Mouse (Mus musculus) layer of hippocampus, adult 9-11 months (tissue): Measurements from ENCODE around the gene Ndufa3.
"Not testable (repeated sequence)": the region's sequence is repeated elsewhere in the genome, so short reads cannot be mapped to it uniquely, and the experiment has no call there.

Source experiments
- DNase-seq: peaks from one replicate; pipeline ENCODE4 v3.0.0; 2022

The Ndufa3 gene

DNA sequence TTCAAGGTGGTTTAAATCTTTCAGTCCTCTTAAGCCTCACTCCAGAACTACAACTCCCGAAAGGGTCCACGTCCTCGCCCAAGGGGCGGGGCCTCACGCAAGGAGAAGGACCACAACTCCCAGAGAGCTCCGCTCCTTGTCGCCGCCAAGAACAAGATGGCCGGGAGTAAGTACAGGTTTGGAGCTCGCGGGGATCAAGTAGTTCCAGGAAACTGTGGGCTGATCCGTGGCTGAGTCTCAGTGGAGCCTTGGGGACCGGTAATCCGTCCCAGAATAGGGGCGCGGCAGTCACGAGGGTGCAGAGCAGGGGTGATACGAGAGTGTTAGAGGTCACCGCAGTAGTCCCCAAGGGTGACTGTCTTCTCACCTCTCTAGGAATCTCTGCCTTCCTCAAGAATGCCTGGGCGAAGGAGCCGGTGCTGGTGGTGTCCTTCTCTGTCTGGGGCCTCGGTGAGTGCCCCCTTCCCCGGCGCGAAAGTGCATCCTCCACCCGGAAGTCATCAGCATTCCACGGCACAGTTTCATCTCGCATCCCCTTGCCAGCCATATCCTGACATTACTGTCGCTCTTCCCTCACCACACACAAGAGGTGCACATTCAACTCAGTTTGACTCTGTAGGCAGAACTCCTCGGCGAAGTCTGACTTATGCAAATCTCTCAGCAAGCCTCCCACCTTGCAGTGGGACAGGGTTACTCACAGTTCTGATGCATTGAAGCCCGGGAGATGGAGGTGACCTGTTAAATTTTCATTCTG is at the start of gene Ndufa3:
Gene Ndufa3 (plus strand): TSS at position 132 of the 754 bp plus-strand sequence.
- peak; percentile 92 for DNase-seq

DNA sequence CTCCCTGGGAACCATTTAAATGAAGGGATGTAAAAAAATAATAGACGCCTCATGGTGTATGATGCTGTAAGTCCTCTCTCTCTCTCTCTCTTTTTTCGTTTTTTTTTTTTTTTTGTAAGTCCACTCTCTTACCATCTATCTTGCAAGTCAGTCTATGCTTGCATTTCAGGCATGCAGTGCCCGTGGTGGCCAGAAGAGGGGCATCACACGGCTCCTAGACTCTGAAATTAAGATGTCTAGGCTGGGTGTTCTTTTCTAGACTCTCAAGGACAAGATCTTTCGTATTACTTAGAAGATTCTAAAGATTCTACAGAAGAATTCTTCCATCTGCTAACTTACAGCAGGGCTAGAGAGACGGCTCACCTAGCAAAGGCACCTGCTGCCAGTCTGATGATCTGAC is 47.4 kb upstream of the Ndufa3 start:
- no peak for DNase-seq

- not testable (repeated sequence) for DNase-seq
Measured at GRCm38 (mm10) chr7:3570580-3570979, 46.6 kb upstream of the Ndufa3 start.

- DNase-seq: no peak
Measured at GRCm38 (mm10) chr7:3571847-3572246, 45.3 kb upstream of the Ndufa3 start.

GRCm38 (mm10) chr7:3574216-3574615 is 43.0 kb upstream of the Ndufa3 start:
- DNase-seq: peak; percentile 31

- DNase-seq: no peak
Measured at GRCm38 (mm10) chr7:3576354-3577124, 40.6 kb upstream of the Ndufa3 start.

GRCm38 (mm10) chr7:3578196-3578595 is 39.0 kb upstream of the Ndufa3 start:
- DNase-seq: no peak

DNA sequence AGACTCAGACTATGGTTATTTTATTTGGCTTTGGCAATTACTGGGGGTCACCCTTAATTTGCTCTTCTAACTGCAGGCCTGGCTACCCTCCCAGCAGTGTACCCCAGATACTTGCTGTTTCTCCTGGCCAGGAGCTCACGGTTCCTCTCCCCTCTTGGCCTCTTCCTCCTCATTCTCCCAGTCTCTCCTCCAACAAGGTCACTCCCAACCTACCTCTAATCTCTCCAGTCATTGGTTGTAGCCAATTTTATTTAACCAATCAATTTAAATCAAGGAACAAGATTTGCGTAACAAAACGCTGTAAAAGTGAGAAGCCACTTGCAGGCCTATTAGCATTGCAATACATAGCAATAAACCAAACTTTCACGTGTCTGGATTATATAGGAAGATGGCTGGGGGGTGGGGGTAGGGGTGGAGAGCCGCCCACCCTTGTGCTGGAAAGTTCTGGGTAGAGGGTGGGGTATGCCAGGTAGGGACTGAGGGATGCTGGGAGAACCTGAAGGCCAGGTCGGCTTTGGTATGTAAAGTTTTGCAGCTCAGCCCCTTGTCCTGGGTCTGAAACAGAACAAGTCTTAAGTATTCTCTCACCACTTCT is 38.1 kb upstream of the Ndufa3 start:
- DNase-seq: no peak

- DNase-seq: no peak
Measured at GRCm38 (mm10) chr7:3580029-3580428, 37.1 kb upstream of the Ndufa3 start.

GRCm38 (mm10) chr7:3585763-3586162 is 31.4 kb upstream of the Ndufa3 start:
- DNase-seq: no peak

- no peak for DNase-seq
Measured at GRCm38 (mm10) chr7:3586255-3586654, 30.9 kb upstream of the Ndufa3 start.

DNA sequence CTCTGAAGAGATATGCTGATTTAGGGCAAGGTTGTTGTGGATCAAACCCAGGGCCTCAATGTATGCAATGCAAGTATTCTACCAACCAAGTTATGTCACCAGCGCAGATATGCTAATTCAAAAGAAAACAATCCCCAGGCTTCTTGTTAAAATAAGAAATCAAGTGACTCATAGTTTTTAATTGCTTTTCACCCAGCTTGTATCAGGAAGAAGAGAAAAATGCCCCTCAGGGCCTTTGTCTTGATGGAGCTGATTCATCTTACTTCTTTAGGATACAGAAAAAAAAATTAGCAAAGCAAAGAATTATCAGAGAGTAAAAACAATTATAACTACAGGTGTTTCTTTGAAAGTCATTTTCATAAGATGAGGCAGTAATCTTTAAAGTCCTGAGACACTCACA is 29.9 kb upstream of the Ndufa3 start:
- DNase-seq: no peak

GRCm38 (mm10) chr7:3590550-3590949 is 26.6 kb upstream of the Ndufa3 start:
- DNase-seq: no peak

- DNase-seq: no peak
Measured at GRCm38 (mm10) chr7:3591534-3591933, 25.6 kb upstream of the Ndufa3 start.

DNA sequence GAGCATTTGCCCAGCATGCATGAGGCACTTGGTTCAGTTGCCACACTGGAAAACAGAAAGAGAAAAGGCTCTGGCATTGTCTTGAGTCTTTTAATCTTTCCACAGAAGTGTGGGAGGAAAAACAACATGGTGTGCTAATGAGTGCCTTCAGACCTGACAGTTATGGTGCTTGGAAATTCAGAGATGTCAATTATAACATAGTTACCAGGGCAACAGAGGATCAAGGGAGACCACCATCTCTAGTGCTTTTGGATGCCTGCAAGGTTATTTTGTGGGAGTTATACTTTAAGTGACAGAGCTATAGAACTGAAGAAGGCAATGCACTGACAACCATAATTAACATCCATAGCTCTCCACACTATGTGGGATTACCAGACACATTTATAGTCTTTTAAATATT is 23.3 kb upstream of the Ndufa3 start:
- no peak for DNase-seq

- no peak for DNase-seq
Measured at GRCm38 (mm10) chr7:3594686-3595085, 22.5 kb upstream of the Ndufa3 start.

GRCm38 (mm10) chr7:3595146-3595545 is 22.0 kb upstream of the Ndufa3 start:
- no peak for DNase-seq

- DNase-seq: not testable (repeated sequence)
Measured at GRCm38 (mm10) chr7:3597755-3598154, 19.4 kb upstream of the Ndufa3 start.

DNA sequence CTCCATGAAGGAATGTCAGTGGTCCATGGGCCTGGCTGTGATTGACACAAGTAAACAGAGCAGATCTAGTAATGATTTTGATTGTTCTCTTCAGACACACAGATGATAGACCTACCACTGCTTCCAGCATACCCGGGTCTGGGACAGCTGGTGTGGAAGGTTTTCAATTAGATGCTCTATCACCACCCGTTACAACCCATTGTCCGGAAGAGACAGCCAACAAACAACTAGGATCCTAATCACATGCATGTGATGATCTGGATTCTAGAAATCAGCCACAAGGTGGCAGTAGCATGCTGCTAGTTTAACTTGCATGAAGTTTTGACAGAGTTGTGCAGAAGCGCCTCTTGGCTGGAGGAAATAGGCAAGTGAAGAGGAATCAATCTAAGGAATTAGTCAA is 16.1 kb upstream of the Ndufa3 start:
- DNase-seq: peak; percentile 65

DNA sequence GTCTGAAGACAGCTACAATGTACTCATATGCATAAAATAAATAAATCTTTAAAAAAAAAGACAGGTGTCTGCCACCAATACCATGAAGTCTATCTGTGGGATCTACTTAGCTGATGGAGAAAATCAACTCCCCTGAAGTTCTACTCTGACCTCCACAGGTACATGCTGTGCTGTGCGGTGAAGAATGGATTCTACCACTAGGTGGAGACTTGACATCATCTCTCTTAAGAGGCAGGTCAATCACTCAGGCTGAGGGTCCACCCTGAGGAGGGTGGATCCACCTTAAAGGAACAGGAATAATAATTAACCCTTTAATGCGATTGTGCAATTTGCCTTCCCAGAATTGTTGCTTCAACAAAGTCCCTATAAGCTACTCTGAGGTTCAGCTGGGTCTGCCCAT is 10.4 kb upstream of the Ndufa3 start:
- DNase-seq: no peak

DNA sequence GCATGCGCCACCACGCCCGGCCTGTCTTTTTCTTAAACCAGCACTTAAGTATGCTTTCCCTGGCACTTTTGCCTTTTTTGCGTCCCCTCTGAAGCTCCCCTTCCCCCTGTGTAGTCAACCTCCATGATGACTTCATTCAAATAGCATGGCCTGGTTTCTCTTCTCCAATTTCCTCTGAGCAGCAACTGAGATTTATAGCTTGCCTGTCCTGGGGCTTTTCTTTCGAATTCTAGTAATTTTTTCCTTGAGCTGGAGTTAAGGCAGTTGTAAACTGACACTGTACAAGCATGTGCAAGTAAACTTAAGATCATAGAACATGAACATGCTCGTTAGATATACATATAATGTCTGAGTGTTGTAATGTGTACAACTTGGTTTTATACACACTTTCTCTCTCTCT is 9.8 kb upstream of the Ndufa3 start:
- no peak for DNase-seq

GRCm38 (mm10) chr7:3608668-3609067 is 8.5 kb upstream of the Ndufa3 start:
- no peak for DNase-seq

- no peak for DNase-seq
Measured at GRCm38 (mm10) chr7:3609082-3609481, 8.1 kb upstream of the Ndufa3 start.

DNA sequence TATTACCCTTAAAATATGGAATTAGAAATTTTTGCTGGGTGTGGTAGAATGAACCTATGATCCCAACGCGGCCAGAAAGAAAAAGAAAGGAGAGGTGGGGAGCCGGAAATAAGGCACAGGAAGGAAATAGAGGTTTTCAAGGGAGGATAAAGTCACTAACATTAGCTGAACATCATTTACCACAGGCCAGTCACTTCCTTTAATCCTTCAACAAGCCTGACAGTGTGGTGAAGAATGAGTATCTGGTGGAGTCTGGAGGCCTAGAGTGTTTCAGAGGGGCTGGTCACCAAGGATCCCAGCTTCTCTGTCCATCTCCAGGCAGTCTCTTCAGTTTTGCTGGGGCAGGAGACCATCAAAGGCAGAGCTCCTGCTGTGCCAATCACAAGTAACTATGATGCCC is 6.7 kb upstream of the Ndufa3 start:
- no peak for DNase-seq
